Mouse (Mus musculus): ENCODE measurements around the gene Notum. TPM values are rescaled to one million over a fixed set of nuclear protein-coding genes. Genes with fewer than 3 reads are reported as not detected.

Gene Notum
- polyA plus RNA-seq, 1 experiment from 2014 or later = 1.3 TPM

DNA sequence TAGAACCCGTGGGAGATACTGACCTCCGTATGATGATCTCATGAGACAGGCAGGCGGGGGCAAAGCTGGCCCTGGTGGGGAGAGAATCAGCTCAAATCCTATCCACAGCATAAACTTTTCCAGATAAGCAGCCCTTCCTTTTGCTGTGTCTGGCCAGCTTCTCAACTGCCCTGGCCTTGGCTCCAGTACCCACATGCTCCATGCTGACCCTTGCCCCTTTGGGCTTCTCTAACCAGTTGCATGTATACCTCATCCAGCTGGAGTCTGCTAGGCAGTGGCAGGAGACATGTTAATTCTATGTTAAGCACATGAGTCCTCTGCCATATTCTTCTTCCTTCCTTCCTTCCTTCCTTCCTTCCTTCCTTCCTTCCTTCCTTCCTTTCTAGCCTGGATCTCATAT lies 6.2 kb downstream of the Notum start:
- no peaks in the 10 kb centered on the region for H3K9me3 ChIP-seq (ENCODE audit: control insufficient read depth, low read length)
- no peak overlapping the region for H3K4me3 ChIP-seq (replicated peaks; ENCODE audit: low read depth, low read length)
- H3K4me1 ChIP-seq (ENCODE audit: control insufficient read depth, insufficient read depth, low read length) = no peaks in the 10 kb centered on the region
- ATAC-seq (ENCODE audit: low FRiP score, low TSS enrichment) = no peak
- peaks cover 17% of the 10 kb centered on the region for H3K27me3 ChIP-seq (ENCODE audit: control insufficient read depth, insufficient read depth, low read length)
- no peak overlapping the region for H3K4me2 ChIP-seq (ENCODE audit: low read length)
- no peaks in the 10 kb centered on the region for H3K36me3 ChIP-seq (ENCODE audit: control insufficient read depth, insufficient read depth, low read length)
- WGBS = 77% methylated on average over 3 of the region's 3 CpGs
- H3K9ac ChIP-seq (replicated peaks; ENCODE audit: low read length) = no peak overlapping the region
- no peak overlapping the region for H3K27ac ChIP-seq (replicated peaks; ENCODE audit: low read depth, low read length)
- DNase-seq = no peak

DNA sequence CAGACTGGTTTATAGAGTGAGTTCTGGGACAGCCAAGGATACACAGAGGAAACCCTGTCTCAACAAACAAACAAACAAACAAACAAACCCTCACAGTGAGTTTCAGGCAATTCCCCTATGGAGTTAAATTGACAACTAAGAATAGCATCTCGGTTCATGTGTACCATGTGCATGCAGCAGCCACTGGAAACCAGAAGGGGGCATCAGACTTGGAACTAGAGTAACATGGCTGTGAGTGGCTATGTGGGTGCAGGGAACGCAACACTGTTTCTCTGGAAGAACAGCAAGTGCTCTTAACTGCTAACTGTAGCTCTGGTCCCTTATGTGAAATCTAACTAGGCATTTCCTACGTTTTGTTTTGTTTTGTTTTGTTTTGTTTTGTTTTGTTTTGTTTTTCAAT lies 9.1 kb downstream of the Notum start:
- 71% methylated on average over 3 of the region's 3 CpGs for WGBS
- H3K27me3 ChIP-seq (ENCODE audit: control insufficient read depth, insufficient read depth, low read length) = no peaks in the 10 kb centered on the region; the same call in 1 of the 2 replicates
- H3K36me3 ChIP-seq (ENCODE audit: control insufficient read depth, insufficient read depth, low read length) = no peaks in the 10 kb centered on the region
- DNase-seq (no peak), ATAC-seq (ENCODE audit: low FRiP score, low TSS enrichment) (no peak)
- no peaks in the 10 kb centered on the region for H3K9me3 ChIP-seq (ENCODE audit: control insufficient read depth, low read length)
- no peak overlapping the region for H3K4me3 ChIP-seq (replicated peaks; ENCODE audit: low read depth, low read length)
- no peak overlapping the region for H3K4me2 ChIP-seq (ENCODE audit: low read length)
- no peak overlapping the region for H3K27ac ChIP-seq (replicated peaks; ENCODE audit: low read depth, low read length)
- H3K9ac ChIP-seq (replicated peaks; ENCODE audit: low read length) = no peak overlapping the region
- peaks cover 6% of the 10 kb centered on the region for H3K4me1 ChIP-seq (ENCODE audit: control insufficient read depth, insufficient read depth, low read length)

DNA sequence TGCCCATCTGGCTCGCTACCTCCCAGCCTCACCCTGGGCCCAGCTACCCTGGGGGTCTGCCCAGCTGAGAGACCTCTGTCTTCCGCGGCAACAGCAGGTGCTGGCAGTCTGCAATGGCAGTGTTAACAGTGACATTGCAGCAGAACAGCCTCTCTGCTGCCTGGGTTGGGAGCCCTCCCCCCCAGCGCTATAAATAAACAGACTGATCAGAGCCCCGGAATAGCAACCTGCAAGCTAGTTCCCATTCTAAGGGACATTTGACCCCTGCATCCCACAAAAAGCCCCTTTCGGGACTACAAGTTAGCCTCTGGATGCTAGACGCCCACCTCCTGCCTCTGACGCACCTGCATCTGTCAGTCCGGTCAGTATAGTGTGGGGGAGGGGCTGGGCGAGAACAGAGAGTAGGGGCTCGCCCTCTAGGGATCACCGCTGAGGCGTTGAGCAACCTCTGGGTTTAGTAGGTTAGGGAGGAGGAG lies 12.9 kb downstream of the Notum start, which contains the start of gene Myadml2:
Gene Myadml2, minus strand, starts transcription at position 158 of the 476 bp plus-strand sequence.
- Histone ChIP-seq H3K27me3 (ENCODE audit: control insufficient read depth, insufficient read depth, low read length) (no peaks in the 10 kb centered on the region), H3K4me3 (replicated peaks; ENCODE audit: low read depth, low read length) (0 out of 2 replicates have a peak within 1 kb of the TSS, but pooled peaks have one; percentile 11), H3K4me2 (ENCODE audit: low read length) (peak within 1 kb of the TSS; percentile 44), H3K9ac (replicated peaks; ENCODE audit: low read length) (peak within 1 kb of the TSS; percentile 38), H3K4me1 (ENCODE audit: control insufficient read depth, insufficient read depth, low read length) (peaks cover 9% of the 10 kb centered on the region), H3K27ac (replicated peaks; ENCODE audit: low read depth, low read length) (no peak within 1 kb of the TSS), H3K9me3 (ENCODE audit: control insufficient read depth, low read length) (no peaks in the 10 kb centered on the region), H3K36me3 (ENCODE audit: control insufficient read depth, insufficient read depth, low read length) (no peaks in the 10 kb centered on the region)
- WGBS = 6% methylated on average over 13 of the region's 13 CpGs
- no peak for ATAC-seq (ENCODE audit: low FRiP score, low TSS enrichment)
- peak; percentile 51 for DNase-seq

DNA sequence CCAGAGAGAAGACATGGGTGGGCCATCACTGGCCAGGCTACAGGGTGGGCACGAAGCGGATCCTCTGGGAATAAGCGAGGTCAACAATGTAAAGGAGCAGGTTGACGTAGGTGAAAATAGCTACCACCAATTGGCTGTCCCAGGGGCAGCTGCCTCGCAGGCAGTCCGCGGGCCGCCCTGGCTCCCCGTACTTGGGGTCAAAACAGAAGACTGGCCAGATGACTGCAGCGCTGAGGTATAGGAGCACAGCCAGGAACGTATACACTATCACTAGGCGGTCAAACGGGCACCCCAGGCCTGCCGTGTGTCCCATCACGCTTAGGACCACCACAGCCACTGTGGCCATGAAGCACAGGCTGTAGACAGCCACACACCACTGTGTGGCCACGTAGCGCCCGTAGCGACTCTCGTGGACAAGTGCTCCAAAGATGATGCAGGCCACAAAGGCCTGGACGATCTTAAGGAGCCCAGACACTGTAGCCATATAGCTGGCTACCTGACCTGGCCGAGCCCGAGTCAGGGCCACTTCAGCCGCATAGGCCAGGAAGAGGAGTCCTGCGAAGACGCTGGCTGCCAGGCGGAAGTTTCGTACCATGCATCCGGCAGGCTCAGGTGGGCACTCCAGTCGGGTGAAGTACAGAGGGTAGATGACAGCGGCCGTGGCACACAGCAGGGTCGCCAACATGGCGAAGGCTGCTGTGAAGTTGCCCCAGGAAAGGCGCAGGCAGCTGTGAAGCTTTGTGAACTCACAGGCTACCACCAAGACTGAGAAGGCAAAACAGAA lies 13.7 kb downstream of the Notum start:
- peak overlapping the region; percentile 44; the same call in 1 of the 2 replicates for H3K4me2 ChIP-seq (ENCODE audit: low read length)
- no peak overlapping the region for H3K4me3 ChIP-seq (replicated peaks; ENCODE audit: low read depth, low read length)
- H3K4me1 ChIP-seq (ENCODE audit: control insufficient read depth, insufficient read depth, low read length) = peaks cover 14% of the 10 kb centered on the region
- no peak for ATAC-seq (ENCODE audit: low FRiP score, low TSS enrichment)
- H3K9me3 ChIP-seq (ENCODE audit: control insufficient read depth, low read length) = no peaks in the 10 kb centered on the region
- 0 out of 2 replicates have a peak overlapping the region, but pooled peaks have one; percentile 38 for H3K9ac ChIP-seq (replicated peaks; ENCODE audit: low read length)
- WGBS = 81% methylated on average over 35 of the region's 35 CpGs
- peaks cover 4% of the 10 kb centered on the region; the same call in 1 of the 2 replicates for H3K27me3 ChIP-seq (ENCODE audit: control insufficient read depth, insufficient read depth, low read length)
- no peaks in the 10 kb centered on the region for H3K36me3 ChIP-seq (ENCODE audit: control insufficient read depth, insufficient read depth, low read length)
- no peak overlapping the region for H3K27ac ChIP-seq (replicated peaks; ENCODE audit: low read depth, low read length)
- DNase-seq = no peak

DNA sequence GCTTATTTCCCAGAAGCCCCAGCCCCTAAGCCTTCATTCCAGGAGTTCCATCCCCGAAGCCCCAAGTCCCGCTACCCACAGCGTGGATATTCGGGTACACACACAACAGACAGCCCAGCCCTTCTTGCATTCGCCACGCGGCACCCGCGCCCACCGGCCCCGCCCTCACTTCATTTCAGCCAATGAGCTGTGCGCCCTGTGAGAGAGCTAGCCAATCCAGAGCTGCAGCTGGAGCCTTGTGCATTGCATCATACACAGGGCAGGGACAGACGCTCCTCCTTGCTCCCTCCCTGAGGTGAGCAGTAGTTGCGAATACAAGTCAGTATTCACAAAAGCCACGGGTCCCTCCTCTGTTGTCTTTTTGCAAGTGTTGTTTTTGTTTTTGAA lies 17.4 kb downstream of the Notum start, which contains the start of gene Pycr1:
Gene Pycr1, minus strand, starts transcription at position 169 of the 387 bp plus-strand sequence.
- H3K4me2 ChIP-seq (ENCODE audit: low read length) = peak within 1 kb of the TSS; percentile 91
- H3K27me3 ChIP-seq (ENCODE audit: control insufficient read depth, insufficient read depth, low read length) = peaks cover 4% of the 10 kb centered on the region; the same call in 1 of the 2 replicates
- ATAC-seq (ENCODE audit: low FRiP score, low TSS enrichment) = peak; percentile 98
- peak within 1 kb of the TSS; percentile 48 for H3K4me3 ChIP-seq (replicated peaks; ENCODE audit: low read depth, low read length)
- H3K36me3 ChIP-seq (ENCODE audit: control insufficient read depth, insufficient read depth, low read length) = no peaks in the 10 kb centered on the region
- H3K4me1 ChIP-seq (ENCODE audit: control insufficient read depth, insufficient read depth, low read length) = peaks cover 14% of the 10 kb centered on the region
- H3K9ac ChIP-seq (replicated peaks; ENCODE audit: low read length) = peak within 1 kb of the TSS; percentile 74
- WGBS = under 1% methylated on average over 15 of the region's 15 CpGs
- DNase-seq = peak; percentile 96
- peak within 1 kb of the TSS; percentile 26; the same call in 1 of the 2 replicates for H3K27ac ChIP-seq (replicated peaks; ENCODE audit: low read depth, low read length)
- H3K9me3 ChIP-seq (ENCODE audit: control insufficient read depth, low read length) = no peaks in the 10 kb centered on the region

DNA sequence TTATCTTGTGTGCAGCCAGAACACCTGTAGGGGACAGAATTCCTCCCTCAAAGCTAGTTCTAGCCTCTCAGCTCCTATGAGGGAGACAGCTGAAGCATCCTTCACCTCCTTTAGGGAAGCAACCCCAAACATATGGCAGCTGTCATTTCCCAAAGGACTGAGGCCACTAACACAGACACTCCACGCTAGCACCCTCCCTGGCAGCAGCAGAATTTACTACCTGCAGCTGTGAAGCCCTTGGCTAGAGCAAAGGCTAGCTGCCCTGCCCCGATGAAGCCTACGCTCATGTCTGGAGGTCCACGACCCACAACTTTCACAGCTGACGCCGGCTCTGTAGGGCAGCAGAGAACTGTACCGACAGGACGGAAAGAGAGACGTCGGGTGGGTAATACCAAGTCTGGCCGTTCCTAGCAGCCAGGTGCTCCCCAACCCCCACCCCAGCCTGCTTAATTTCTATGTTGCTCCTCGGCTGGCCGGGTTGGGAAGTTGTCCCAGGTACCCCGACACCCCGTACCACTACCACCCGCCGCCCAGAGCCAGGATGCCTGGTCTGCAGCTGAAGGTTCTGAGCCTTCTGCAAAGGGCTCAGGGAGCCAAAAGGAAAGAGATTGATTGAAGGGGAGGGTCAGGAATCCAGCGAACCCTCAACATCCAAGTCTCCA lies 17.9 kb downstream of the Notum start:
- H3K9ac ChIP-seq (replicated peaks; ENCODE audit: low read length) = peak overlapping the region; percentile 74
- DNase-seq (no peak), ATAC-seq (ENCODE audit: low FRiP score, low TSS enrichment) (peak; percentile 38; the same call in 1 of the 2 replicates)
- no peaks in the 10 kb centered on the region for H3K36me3 ChIP-seq (ENCODE audit: control insufficient read depth, insufficient read depth, low read length)
- peaks cover 12% of the 10 kb centered on the region for H3K4me1 ChIP-seq (ENCODE audit: control insufficient read depth, insufficient read depth, low read length)
- peak overlapping the region; percentile 91 for H3K4me2 ChIP-seq (ENCODE audit: low read length)
- 2% methylated on average over 18 of the region's 18 CpGs for WGBS
- peak overlapping the region; percentile 26; the same call in 1 of the 2 replicates for H3K27ac ChIP-seq (replicated peaks; ENCODE audit: low read depth, low read length)
- peak overlapping the region; percentile 48 for H3K4me3 ChIP-seq (replicated peaks; ENCODE audit: low read depth, low read length)
- H3K9me3 ChIP-seq (ENCODE audit: control insufficient read depth, low read length) = no peaks in the 10 kb centered on the region
- peaks cover 4% of the 10 kb centered on the region; the same call in 1 of the 2 replicates for H3K27me3 ChIP-seq (ENCODE audit: control insufficient read depth, insufficient read depth, low read length)

DNA sequence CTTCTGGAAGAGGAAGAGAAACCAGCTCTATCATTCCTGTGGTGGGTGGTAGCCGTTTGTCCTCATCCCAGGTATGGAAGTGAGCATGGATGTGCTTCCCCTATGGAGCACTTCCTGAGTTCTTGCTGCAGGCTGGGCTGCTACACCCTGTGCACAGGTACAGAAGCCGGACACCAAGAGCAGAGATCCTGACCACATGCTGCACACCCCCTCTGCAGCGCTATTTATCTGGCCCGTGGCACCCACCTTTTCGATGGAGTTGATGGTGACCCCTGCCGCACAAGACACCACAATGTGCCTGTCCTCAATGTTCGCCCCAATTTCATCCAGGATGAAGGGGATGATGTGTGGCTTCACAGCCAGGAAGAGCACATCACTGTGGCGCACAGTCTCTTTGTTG lies 19.1 kb downstream of the Notum start:
- H3K4me3 ChIP-seq (replicated peaks; ENCODE audit: low read depth, low read length) = no peak overlapping the region
- no peaks in the 10 kb centered on the region for H3K36me3 ChIP-seq (ENCODE audit: control insufficient read depth, insufficient read depth, low read length)
- no peak overlapping the region for H3K4me2 ChIP-seq (ENCODE audit: low read length)
- H3K4me1 ChIP-seq (ENCODE audit: control insufficient read depth, insufficient read depth, low read length) = peaks cover 9% of the 10 kb centered on the region
- ATAC-seq (ENCODE audit: low FRiP score, low TSS enrichment) = no peak
- no peak overlapping the region for H3K27ac ChIP-seq (replicated peaks; ENCODE audit: low read depth, low read length)
- 92% methylated on average over 8 of the region's 8 CpGs for WGBS
- no peaks in the 10 kb centered on the region for H3K9me3 ChIP-seq (ENCODE audit: control insufficient read depth, low read length)
- H3K27me3 ChIP-seq (ENCODE audit: control insufficient read depth, insufficient read depth, low read length) = peaks cover 4% of the 10 kb centered on the region; the same call in 1 of the 2 replicates
- no peak overlapping the region for H3K9ac ChIP-seq (replicated peaks; ENCODE audit: low read length)
- no peak for DNase-seq

DNA sequence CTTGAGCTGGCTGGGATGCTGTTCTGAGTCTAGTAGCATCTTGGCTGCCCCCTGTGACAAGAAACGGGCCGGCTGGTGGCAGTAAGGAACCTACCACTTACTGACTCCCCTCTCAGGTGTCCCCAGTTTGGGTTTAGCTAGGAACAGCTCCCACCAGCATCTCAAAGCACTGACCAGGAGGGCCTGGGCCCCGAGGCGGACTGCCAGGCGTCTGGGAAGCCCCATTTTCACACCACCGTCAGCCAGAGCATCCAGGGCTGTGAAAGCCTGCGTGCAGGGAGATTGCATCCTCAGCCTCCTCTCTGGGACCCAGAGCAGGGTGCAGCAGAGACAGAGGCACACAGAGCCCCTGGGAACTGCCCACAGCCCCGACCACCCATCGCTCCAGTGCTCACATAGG lies 19.7 kb downstream of the Notum start:
- no peak overlapping the region for H3K9ac ChIP-seq (replicated peaks; ENCODE audit: low read length)
- H3K27me3 ChIP-seq (ENCODE audit: control insufficient read depth, insufficient read depth, low read length) = peaks cover 4% of the 10 kb centered on the region; the same call in 1 of the 2 replicates
- H3K4me1 ChIP-seq (ENCODE audit: control insufficient read depth, insufficient read depth, low read length) = peaks cover 9% of the 10 kb centered on the region
- DNase-seq = no peak
- ATAC-seq (ENCODE audit: low FRiP score, low TSS enrichment) = no peak
- no peaks in the 10 kb centered on the region for H3K36me3 ChIP-seq (ENCODE audit: control insufficient read depth, insufficient read depth, low read length)
- H3K9me3 ChIP-seq (ENCODE audit: control insufficient read depth, low read length) = no peaks in the 10 kb centered on the region
- 58% methylated on average over 9 of the region's 9 CpGs for WGBS
- no peak overlapping the region for H3K4me3 ChIP-seq (replicated peaks; ENCODE audit: low read depth, low read length)
- H3K4me2 ChIP-seq (ENCODE audit: low read length) = no peak overlapping the region
- H3K27ac ChIP-seq (replicated peaks; ENCODE audit: low read depth, low read length) = no peak overlapping the region

Measured in midbrain, embryonic 14.5 days (tissue).